Mouse (Mus musculus) E14TG2a.4 (cell line): ENCODE measurements at regions not wholly inside any gene's neighbourhood (a gene's known extent, or its start where the extent isn't known, plus 50 kb on each side); places are given as distances from the start of the nearest gene placed in this dataset.

Experiments used
- H3K27me3 ChIP-seq: 2 replicates; pipeline ENCODE4 v1.6.1; 2014; ENCODE audit warnings: low read length, control low read depth; ENCODE audit not compliant: insufficient read depth
- H3K36me3 ChIP-seq: 2 replicates; pipeline ENCODE4 v1.6.1; 2014; ENCODE audit warnings: low read length, control low read depth; ENCODE audit not compliant: insufficient read depth
- H3K4me1 ChIP-seq: replicated peaks from 2 replicates; pipeline ENCODE4 v1.6.1; 2014; ENCODE audit warnings: low read depth, low read length, control low read depth
- H3K4me3 ChIP-seq: replicated peaks from 2 replicates; pipeline ENCODE4 v1.5.1; 2014; ENCODE audit warnings: mild to moderate bottlenecking, low read length
- H3K9me3 ChIP-seq: 2 replicates; pipeline ENCODE4 v1.6.1; 2014; ENCODE audit warnings: low read length, control low read depth
- CTCF ChIP-seq: conservative IDR thresholded peaks from 2 replicates; pipeline ENCODE4 v1.5.1; 2014; ENCODE audit warnings: low read length
- NANOG ChIP-seq: IDR thresholded peaks from 2 replicates; pipeline ENCODE4 v1.6.1; 2014; ENCODE audit warnings: borderline replicate concordance, low read length, mixed read lengths
- POU5F1 ChIP-seq: IDR thresholded peaks from 2 replicates; pipeline ENCODE4 v1.6.1; 2014; ENCODE audit warnings: low read length, borderline replicate concordance

- no peaks in the 10 kb centered on the region for H3K36me3 ChIP-seq
- H3K27me3 ChIP-seq, result peaks cover 6% of the 10 kb centered on the region; the same call in 1 of the 2 replicates
- TF ChIP-seq NANOG (no peak), CTCF (no peak), POU5F1 (no peak)
- no peaks in the 10 kb centered on the region for H3K9me3 ChIP-seq
- 0 out of 2 replicates have a peak, but pooled peaks cover 10% of the 10 kb centered on the region for H3K4me1 ChIP-seq
- no peak overlapping the region for H3K4me3 ChIP-seq
These were observed 71.8 kb upstream of the Pou3f3 start for GRCm38 (mm10) chr1:42623766-42624165.

GRCm38 (mm10) chr1:42628800-42629199, 66.8 kb upstream of the Pou3f3 start:
- no peak overlapping the region for H3K4me3 ChIP-seq
- H3K36me3 ChIP-seq, result no peaks in the 10 kb centered on the region
- no peaks in the 10 kb centered on the region for H3K9me3 ChIP-seq
- H3K4me1 ChIP-seq, result peaks cover 14% of the 10 kb centered on the region; the same call in 1 of the 2 replicates
- TF ChIP-seq POU5F1, result no peak
- no peak for TF ChIP-seq CTCF
- TF ChIP-seq NANOG, result no peak
- peaks cover 9% of the 10 kb centered on the region; the same call in 1 of the 2 replicates for H3K27me3 ChIP-seq

- peaks cover 14% of the 10 kb centered on the region; the same call in 1 of the 2 replicates for H3K4me1 ChIP-seq
- no peak overlapping the region for H3K4me3 ChIP-seq
- no peaks in the 10 kb centered on the region for H3K36me3 ChIP-seq
- H3K9me3 ChIP-seq, result no peaks in the 10 kb centered on the region
- no peak for TF ChIP-seq NANOG
- no peak for TF ChIP-seq POU5F1
- TF ChIP-seq CTCF, result no peak
- H3K27me3 ChIP-seq, result peaks cover 9% of the 10 kb centered on the region; the same call in 1 of the 2 replicates
These were observed 65.9 kb upstream of the Pou3f3 start for GRCm38 (mm10) chr1:42629465-42630261.

GRCm38 (mm10) chr1:42632286-42632685, 63.3 kb upstream of the Pou3f3 start:
- H3K4me3 ChIP-seq, result no peak overlapping the region
- no peak for TF ChIP-seq POU5F1
- no peak for TF ChIP-seq CTCF
- TF ChIP-seq NANOG, result no peak
- no peaks in the 10 kb centered on the region for H3K36me3 ChIP-seq
- no peaks in the 10 kb centered on the region for H3K9me3 ChIP-seq
- peaks cover 14% of the 10 kb centered on the region; the same call in 1 of the 2 replicates for H3K27me3 ChIP-seq
- H3K4me1 ChIP-seq, result peaks cover 32% of the 10 kb centered on the region

- TF ChIP-seq CTCF (no peak), NANOG (peak; percentile 43; the same call in 1 of the 2 replicates), POU5F1 (no peak)
- no peak overlapping the region for H3K4me3 ChIP-seq
- peaks cover 37% of the 10 kb centered on the region for H3K4me1 ChIP-seq
- no peaks in the 10 kb centered on the region for H3K9me3 ChIP-seq
- peaks cover 9% of the 10 kb centered on the region; the same call in 1 of the 2 replicates for H3K27me3 ChIP-seq
- H3K36me3 ChIP-seq, result no peaks in the 10 kb centered on the region
These were observed 59.0 kb upstream of the Pou3f3 start for GRCm38 (mm10) chr1:42636558-42636957.
